10 mouse cellular contexts compared by ENCODE assay signal in the genomic region with DNA sequence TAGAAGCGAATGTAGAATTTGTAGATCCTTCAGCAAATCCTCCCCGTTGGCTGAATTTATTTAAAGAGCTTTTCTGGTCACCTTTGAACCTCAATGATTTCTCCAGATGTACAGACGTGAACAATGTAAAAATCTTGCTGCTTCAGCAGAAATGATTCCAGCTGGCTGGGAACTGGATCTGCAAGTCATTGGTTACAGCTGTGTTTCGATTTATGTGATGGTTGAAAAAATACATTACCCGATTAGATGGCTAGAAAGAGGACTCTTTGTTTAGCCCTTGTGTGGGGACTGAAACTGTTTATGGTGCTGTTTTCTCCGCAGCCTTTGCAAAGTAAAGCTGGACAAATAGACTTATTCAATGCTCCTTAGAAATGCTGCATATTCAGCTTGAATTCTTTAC. TPM values are rescaled to one million over a fixed set of nuclear protein-coding genes. Genes with fewer than 3 reads are reported as not detected.
DNase-seq lines count a peak whose midpoint lies in the region; ATAC-seq and TF ChIP-seq lines count a peak whose summit lies in the region.
"Had no signal": no experiment of that assay in that cellular context is flagged by ENCODE, and none has a peak within 500 bp of the region (broad histone marks: within the 10 kb centered on the region; RNA-seq: fewer than 3 reads in every experiment).

No protein-coding gene starts in this region.

- no peak for ATAC-seq in midbrain, embryonic 13.5 days
- ATAC-seq in midbrain, embryonic 11.5 days (ENCODE audit: low FRiP score): no peak
- peak; percentile 60; the same call in 1 of the 2 replicates for ATAC-seq in stomach, embryonic 16.5 days (ENCODE audit: insufficient read depth, low FRiP score)

- no peaks in the 10 kb centered on the region for H3K9me3 ChIP-seq in midbrain, embryonic 13.5 days
- H3K9me3 ChIP-seq in midbrain, embryonic 11.5 days (ENCODE audit: control insufficient read depth, low read length): no peaks in the 10 kb centered on the region
- H3K9me3 ChIP-seq in stomach, embryonic 16.5 days (replicated peaks; ENCODE audit: control insufficient read depth, low read length): no peaks in the 10 kb centered on the region

- no peak for TF ChIP-seq POLR2A in heart, adult 2 months (IDR thresholded peaks at IDR 0.05; ENCODE audit: insufficient read depth, low read depth, low read length)

- TF ChIP-seq EP300 in heart, adult 2 months (IDR thresholded peaks at IDR 0.05; ENCODE audit: insufficient read depth, low read depth, low read length): no peak

- TF ChIP-seq CTCF in heart, adult 2 months (IDR thresholded peaks at IDR 0.05): no peak

- H3K27ac ChIP-seq in heart, adult 2 months: no peak overlapping the region
- peak overlapping the region; percentile 78 for H3K27ac ChIP-seq in midbrain, embryonic 13.5 days
- H3K27ac ChIP-seq in midbrain, embryonic 11.5 days (ENCODE audit: low read depth, low read length): no peak overlapping the region
- H3K27ac ChIP-seq in stomach, embryonic 16.5 days (ENCODE audit: low read length): peak overlapping the region; percentile 24; the same call in 1 of the 2 replicates

- H3K4me3 ChIP-seq in heart, adult 2 months: no peak overlapping the region
- no peak overlapping the region for H3K4me3 ChIP-seq in midbrain, embryonic 13.5 days (replicated peaks)
- H3K4me3 ChIP-seq in midbrain, embryonic 11.5 days (ENCODE audit: low read depth, low read length): no peak overlapping the region
- H3K4me3 ChIP-seq in stomach, embryonic 16.5 days (replicated peaks; ENCODE audit: low read length): no peak overlapping the region; the same call in 1 of the 2 replicates

- no peaks in the 10 kb centered on the region for H3K27me3 ChIP-seq in heart, adult 2 months (ENCODE audit: control insufficient read depth, insufficient read depth, low read length)
- H3K27me3 ChIP-seq in midbrain, embryonic 13.5 days: no peaks in the 10 kb centered on the region
- H3K27me3 ChIP-seq in midbrain, embryonic 11.5 days (ENCODE audit: control insufficient read depth, insufficient read depth, low read length): no peaks in the 10 kb centered on the region
- H3K27me3 ChIP-seq in stomach, embryonic 16.5 days (ENCODE audit: control insufficient read depth, insufficient read depth, low read length): no peaks in the 10 kb centered on the region

- H3K36me3 ChIP-seq in heart, adult 2 months (ENCODE audit: control insufficient read depth, insufficient read depth, low read length): no peaks in the 10 kb centered on the region; the same call in 1 of the 2 replicates
- no peaks in the 10 kb centered on the region for H3K36me3 ChIP-seq in midbrain, embryonic 13.5 days
- H3K36me3 ChIP-seq in midbrain, embryonic 11.5 days (ENCODE audit: control insufficient read depth, insufficient read depth, low read length): no peaks in the 10 kb centered on the region
- no peaks in the 10 kb centered on the region for H3K36me3 ChIP-seq in stomach, embryonic 16.5 days (ENCODE audit: control insufficient read depth, insufficient read depth, low read length)

- peaks cover 3% of the 10 kb centered on the region; the same call in 1 of the 2 replicates for H3K4me1 ChIP-seq in heart, adult 2 months (ENCODE audit: control insufficient read depth, insufficient read depth, low read length)
- peaks cover 14% of the 10 kb centered on the region for H3K4me1 ChIP-seq in midbrain, embryonic 13.5 days (replicated peaks)
- H3K4me1 ChIP-seq in midbrain, embryonic 11.5 days (ENCODE audit: control insufficient read depth, insufficient read depth, low read length): 0 out of 2 replicates have a peak, but pooled peaks cover 3% of the 10 kb centered on the region
- H3K4me1 ChIP-seq in stomach, embryonic 16.5 days (ENCODE audit: control insufficient read depth, insufficient read depth, low read length): peaks cover 7% of the 10 kb centered on the region; the same call in 1 of the 2 replicates

- peak; percentile 81 for DNase-seq in heart, adult 11 months
- DNase-seq in heart, adult 2 months: no peak
- no peak for DNase-seq in midbrain, embryonic 11.5 days (ENCODE audit: low spot score, missing footprints)
- peak; percentile 34 to 40 for DNase-seq in kidney, postnatal 4 days
- DNase-seq in ovary, postnatal 14 days (ENCODE audit: low spot score): no peak
- DNase-seq in adrenal gland, postnatal 4 days (ENCODE audit: low spot score in 2 of 2): no peak
- DNase-seq: left cerebral cortex, postnatal 4 days; right cerebral cortex, postnatal 14 days had no signal

- intact Hi-C loops in heart, adult 2 months (cut with DNase I): no loop called here

- H3K9ac ChIP-seq in heart, adult 2 months (ENCODE audit: low read depth, low read length): no peak overlapping the region
- no peak overlapping the region for H3K9ac ChIP-seq in midbrain, embryonic 13.5 days (replicated peaks)
- no peak overlapping the region for H3K9ac ChIP-seq in midbrain, embryonic 11.5 days (ENCODE audit: low read length)
- no peak overlapping the region for H3K9ac ChIP-seq in stomach, embryonic 16.5 days (ENCODE audit: low read length)

- no peak overlapping the region for H3K4me2 ChIP-seq in midbrain, embryonic 13.5 days (replicated peaks)
- H3K4me2 ChIP-seq in midbrain, embryonic 11.5 days: no peak overlapping the region
- H3K4me2 ChIP-seq in stomach, embryonic 16.5 days (ENCODE audit: low read depth, low read length): peak overlapping the region; percentile 25

- H3K79me2 ChIP-seq in heart, adult 2 months (replicated peaks; ENCODE audit: control insufficient read depth, insufficient read depth, low read length): 0 out of 2 replicates have a peak, but pooled peaks cover 1% of the 10 kb centered on the region

- 47% methylated on average over 6 of the region's 6 CpGs for WGBS in heart, adult 2 months
- WGBS in midbrain, embryonic 13.5 days: 22% methylated on average over 6 of the region's 6 CpGs
- 44% methylated on average over 6 of the region's 6 CpGs for WGBS in midbrain, embryonic 11.5 days
- WGBS in stomach, embryonic 16.5 days: 19% methylated on average over 6 of the region's 6 CpGs

RNA-seq across cellular contexts. Expression of gene Gm11146, which starts 34.6 kb away (rescaled TPM):
- total RNA-seq in heart, adult 2 months (2021): not detected
- not detected in 2 replicates for polyA plus RNA-seq in heart, adult 2 months (2012; rRNA removed)
- polyA plus RNA-seq in midbrain, embryonic 13.5 days (2015; fragmentation: Nextera tagmentation; extraction: Ambion mirVana): not detected in 2 replicates
- not detected in 2 replicates for polyA plus RNA-seq in midbrain, embryonic 11.5 days (2014; fragmentation: Nextera tagmentation; extraction: Ambion mirVana)
- not detected in 2 replicates for polyA plus RNA-seq in stomach, embryonic 16.5 days (2015; fragmentation: Nextera tagmentation; extraction: Ambion mirVana)
- not detected for total RNA-seq in adrenal gland, postnatal 4 days (2021)
- total RNA-seq: left cerebral cortex, postnatal 4 days had no signal

Comparison
In these comparisons a context has a peak if more than half of its experiments do, and no peak if none do; other contexts are left out.
1. DNase-seq: peak in heart, adult 11 months (single experiment) and kidney, postnatal 4 days (2 of 2); none in heart, adult 2 months (0 of 2), midbrain, embryonic 11.5 days (single experiment), ovary, postnatal 14 days (single experiment) and adrenal gland, postnatal 4 days (0 of 2).
2. H3K27ac ChIP-seq: peak in midbrain, embryonic 13.5 days (single experiment) and stomach, embryonic 16.5 days (single experiment); none in heart, adult 2 months (single experiment) and midbrain, embryonic 11.5 days (single experiment).